Mouse (Mus musculus) megakaryocyte, embryonic 14.5 days (primary cell): Measurements from ENCODE around the gene Pogk. TPM values are rescaled to one million over a fixed set of nuclear protein-coding genes. Genes with fewer than 3 reads are reported as not detected.

Source experiments
- H3K27me3 ChIP-seq: replicated peaks from 2 replicates; pipeline ENCODE3; 2012; ENCODE audit warnings: inconsistent platforms
- H3K36me3 ChIP-seq: replicated peaks from 2 replicates; pipeline ENCODE3; 2012; ENCODE audit warnings: low read length, inconsistent platforms, mixed read lengths
- H3K4me1 ChIP-seq: 2 replicates; pipeline ENCODE4 v1.6.1; 2012; ENCODE audit warnings: inconsistent platforms
- H3K4me3 ChIP-seq: replicated peaks from 2 replicates; pipeline ENCODE3; 2012; ENCODE audit warnings: moderate library complexity, mild to moderate bottlenecking, inconsistent platforms
- H3K9me3 ChIP-seq: 2 replicates; pipeline ENCODE4 v1.6.1; 2012; ENCODE audit warnings: inconsistent platforms
- FLI1 ChIP-seq: IDR thresholded peaks from 2 replicates; pipeline ENCODE4 v1.6.1; 2012; ENCODE audit warnings: low read length, inconsistent platforms, mixed read lengths
- GATA1 ChIP-seq: IDR thresholded peaks from 3 replicates; pipeline ENCODE4 v1.6.1; 2012; ENCODE audit warnings: mixed read lengths, low read length, inconsistent platforms, borderline replicate concordance
- polyA plus RNA-seq: library from polyadenylated mRNA; stranded (reverse); fragments of >175 nt; gene quantifications from 2 replicates; pipeline ENCODE4 v1.2.3, GENCODE M21; 2012; ENCODE audit warnings: low replicate concordance; ENCODE audit not compliant: insufficient read depth

Gene Pogk
- polyA plus RNA-seq, 1 experiment, result 0.20 TPM

- peaks cover 83% of the 10 kb centered on the region for H3K36me3 ChIP-seq
- H3K4me3 ChIP-seq, result no peak overlapping the region
- no peaks in the 10 kb centered on the region for H3K9me3 ChIP-seq
- peaks cover 48% of the 10 kb centered on the region for H3K4me1 ChIP-seq
- TF ChIP-seq GATA1 (no peak), FLI1 (no peak)
- H3K27me3 ChIP-seq, result no peaks in the 10 kb centered on the region
These were observed 8.2 kb downstream of the Pogk start for GRCm38 (mm10) chr1:166401455-166401854.

DNA sequence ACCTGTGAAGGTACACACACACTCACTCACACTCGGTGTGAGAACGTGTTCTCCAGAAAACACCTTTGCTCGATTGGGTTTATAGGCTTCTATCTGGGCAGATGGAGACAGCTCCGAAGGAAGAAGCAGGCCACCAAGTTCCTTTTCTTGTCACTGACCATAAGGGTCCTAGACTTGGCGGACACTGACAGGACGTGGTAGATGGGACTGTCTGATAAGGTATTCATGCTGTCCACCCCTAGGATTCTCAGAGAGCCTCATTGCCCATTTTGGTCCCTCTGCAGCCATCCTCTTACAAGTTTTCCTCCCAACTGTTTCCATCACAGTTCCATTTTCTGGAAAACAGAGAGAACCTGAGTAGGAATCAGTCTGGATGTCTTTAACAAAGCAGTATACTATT, 13.3 kb downstream of the Pogk start:
- Histone ChIP-seq H3K9me3 (no peaks in the 10 kb centered on the region), H3K4me1 (peaks cover 31% of the 10 kb centered on the region), H3K4me3 (no peak overlapping the region), H3K36me3 (peaks cover 96% of the 10 kb centered on the region), H3K27me3 (no peaks in the 10 kb centered on the region)
- no peak for TF ChIP-seq FLI1
- TF ChIP-seq GATA1, result no peak

DNA sequence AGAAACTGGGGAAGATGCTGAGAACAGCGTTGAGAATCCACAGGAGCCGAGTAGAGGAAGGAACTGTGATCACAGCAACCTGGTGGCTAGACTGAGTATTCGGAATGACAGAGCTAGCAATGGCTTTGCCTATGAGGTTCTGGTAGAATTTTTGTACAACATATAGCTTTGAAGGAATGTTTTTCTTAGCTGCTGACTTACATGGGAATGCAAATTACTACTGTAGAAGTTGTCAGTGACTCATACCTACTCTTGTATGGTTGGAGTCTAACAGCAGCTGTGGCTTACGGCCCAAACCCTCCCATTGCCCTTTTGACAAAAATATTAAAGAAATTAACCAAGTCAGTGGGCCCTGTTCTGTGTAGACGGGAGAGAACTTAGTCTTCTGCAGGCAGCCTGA, 14.0 kb downstream of the Pogk start:
- Histone ChIP-seq H3K4me1 (peaks cover 23% of the 10 kb centered on the region), H3K36me3 (peaks cover 98% of the 10 kb centered on the region), H3K4me3 (no peak overlapping the region), H3K9me3 (no peaks in the 10 kb centered on the region), H3K27me3 (no peaks in the 10 kb centered on the region)
- TF ChIP-seq GATA1 (no peak), FLI1 (no peak)

DNA sequence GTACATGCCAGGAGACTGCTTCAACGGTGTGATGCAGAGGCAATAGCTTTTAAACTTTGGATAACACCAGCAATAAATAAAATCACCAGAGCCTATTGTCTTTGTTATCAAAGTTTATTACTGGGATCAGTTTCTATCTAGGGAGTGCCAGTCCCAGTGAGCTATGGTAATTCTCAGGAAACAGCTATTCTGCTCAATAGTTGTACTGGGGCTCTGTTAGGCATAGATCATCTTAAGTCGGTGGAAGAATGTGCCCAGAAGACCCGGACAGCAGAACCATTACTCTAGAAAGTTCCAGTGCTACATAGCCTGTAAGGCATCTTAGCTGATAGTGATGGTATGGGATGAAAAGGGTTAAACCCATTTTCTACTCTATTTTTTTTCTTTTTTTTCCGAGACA, 14.9 kb downstream of the Pogk start:
- Histone ChIP-seq H3K4me1 (peaks cover 15% of the 10 kb centered on the region), H3K9me3 (no peaks in the 10 kb centered on the region), H3K36me3 (peaks cover 98% of the 10 kb centered on the region), H3K4me3 (no peak overlapping the region), H3K27me3 (no peaks in the 10 kb centered on the region)
- TF ChIP-seq FLI1, result no peak

DNA sequence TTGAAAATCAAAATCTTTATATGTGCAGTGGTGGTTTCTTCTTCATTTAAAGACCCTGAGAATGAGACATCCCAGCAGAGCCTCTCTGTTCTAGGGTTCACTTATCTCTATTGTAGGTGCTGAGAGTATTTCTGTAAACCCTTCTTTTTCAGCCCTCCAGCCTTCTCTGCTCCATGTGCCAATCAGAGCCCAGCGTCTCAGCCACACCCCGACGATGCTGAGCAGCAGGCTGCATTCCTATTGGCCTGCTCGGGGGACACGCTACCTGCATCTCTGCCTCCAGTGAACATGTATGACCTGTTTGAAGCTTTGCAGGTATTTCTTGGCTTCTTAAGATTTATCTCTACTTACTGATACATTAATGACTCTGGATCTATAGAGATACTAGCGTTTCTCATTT, 18.0 kb downstream of the Pogk start:
- H3K4me1 ChIP-seq, result peaks cover 13% of the 10 kb centered on the region
- TF ChIP-seq FLI1, result no peak
- TF ChIP-seq GATA1, result no peak
- no peak overlapping the region for H3K4me3 ChIP-seq
- H3K36me3 ChIP-seq, result peaks cover 98% of the 10 kb centered on the region
- H3K9me3 ChIP-seq, result no peaks in the 10 kb centered on the region
- no peaks in the 10 kb centered on the region for H3K27me3 ChIP-seq

DNA sequence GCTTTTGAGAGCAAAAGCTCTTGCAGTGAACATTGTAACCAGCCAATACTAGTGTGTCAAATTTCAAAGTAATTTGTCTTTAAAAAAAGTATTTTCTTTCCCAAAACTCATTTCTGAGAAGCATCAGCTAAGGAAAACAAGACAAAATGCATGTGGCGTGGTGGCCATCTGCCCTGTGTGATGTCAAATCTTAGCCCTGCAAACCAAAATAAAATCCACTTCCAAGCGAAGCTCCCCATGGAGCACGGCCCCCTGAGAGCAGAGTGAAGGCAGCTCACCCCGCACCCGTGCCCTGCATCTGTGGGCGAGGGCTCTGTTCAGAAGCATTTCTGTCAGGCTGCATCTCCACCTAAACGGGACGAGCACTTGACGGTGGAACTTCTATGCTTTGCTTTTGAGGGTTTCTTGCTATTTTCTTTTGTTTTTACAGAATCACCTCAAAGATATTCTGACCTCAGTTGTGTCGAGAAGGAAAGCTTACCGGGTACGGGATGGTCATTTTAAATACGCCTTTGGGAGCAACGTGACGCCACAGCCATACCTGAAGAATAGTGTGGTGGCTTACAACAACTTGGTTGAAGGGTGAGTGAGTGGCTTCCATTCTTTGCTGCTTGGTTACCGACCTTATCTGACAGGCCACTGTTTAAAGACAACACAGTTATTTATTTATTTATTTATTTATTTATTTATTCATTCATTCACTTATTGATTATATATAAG, 20.1 kb downstream of the Pogk start:
- Histone ChIP-seq H3K4me3 (no peak overlapping the region), H3K27me3 (no peaks in the 10 kb centered on the region), H3K9me3 (no peaks in the 10 kb centered on the region), H3K4me1 (peaks cover 6% of the 10 kb centered on the region; the same call in 1 of the 2 replicates), H3K36me3 (peaks cover 99% of the 10 kb centered on the region)
- TF ChIP-seq GATA1 (no peak), FLI1 (no peak)

DNA sequence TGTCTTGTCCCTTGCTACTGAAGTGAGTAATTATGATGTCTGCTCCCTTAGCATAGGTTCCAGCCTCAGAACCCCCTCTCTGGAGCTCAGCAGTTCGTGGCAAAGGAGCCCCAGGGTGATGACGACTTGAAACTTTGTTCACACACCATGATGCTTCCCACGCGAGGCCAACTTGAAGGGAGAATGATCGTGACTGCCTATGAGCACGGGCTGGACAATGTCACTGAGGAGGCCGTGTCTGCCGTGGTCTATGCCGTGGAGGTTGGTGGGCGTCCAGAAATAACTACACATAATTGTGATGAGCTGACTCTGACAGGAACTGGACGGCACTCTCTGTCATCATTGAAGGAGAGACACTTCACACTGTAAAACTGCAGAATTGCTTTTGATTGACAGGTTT, 21.2 kb downstream of the Pogk start:
- no peaks in the 10 kb centered on the region for H3K9me3 ChIP-seq
- H3K27me3 ChIP-seq, result no peaks in the 10 kb centered on the region
- H3K4me3 ChIP-seq, result no peak overlapping the region
- 0 out of 2 replicates have a peak, but pooled peaks cover 3% of the 10 kb centered on the region for H3K4me1 ChIP-seq
- H3K36me3 ChIP-seq, result peaks cover 99% of the 10 kb centered on the region
- no peak for TF ChIP-seq FLI1
- TF ChIP-seq GATA1, result no peak

DNA sequence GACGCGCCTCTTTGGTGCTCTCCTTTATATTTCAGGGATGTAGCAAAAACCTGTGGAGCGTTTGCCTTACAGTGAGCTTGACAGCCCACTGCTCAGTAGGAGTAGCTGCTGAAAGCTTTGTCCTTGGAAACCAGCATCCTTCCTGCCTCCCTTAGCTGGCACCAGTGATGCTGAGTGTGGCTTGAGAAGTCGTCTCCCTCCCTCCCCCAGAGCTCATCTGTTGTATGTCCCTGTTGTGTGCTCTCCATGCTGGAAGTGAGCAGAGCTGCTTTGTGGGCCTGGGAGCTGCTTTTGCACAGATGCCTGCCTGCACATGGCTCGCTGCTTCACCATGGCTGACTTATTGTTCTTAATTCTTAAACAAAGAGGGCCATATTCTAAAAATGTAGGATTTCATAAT, 24.2 kb downstream of the Pogk start:
- H3K9me3 ChIP-seq, result no peaks in the 10 kb centered on the region
- peaks cover 93% of the 10 kb centered on the region for H3K36me3 ChIP-seq
- no peak overlapping the region for H3K4me3 ChIP-seq
- no peaks in the 10 kb centered on the region for H3K27me3 ChIP-seq
- peaks cover 21% of the 10 kb centered on the region for H3K4me1 ChIP-seq
- TF ChIP-seq GATA1 (no peak), FLI1 (no peak)

DNA sequence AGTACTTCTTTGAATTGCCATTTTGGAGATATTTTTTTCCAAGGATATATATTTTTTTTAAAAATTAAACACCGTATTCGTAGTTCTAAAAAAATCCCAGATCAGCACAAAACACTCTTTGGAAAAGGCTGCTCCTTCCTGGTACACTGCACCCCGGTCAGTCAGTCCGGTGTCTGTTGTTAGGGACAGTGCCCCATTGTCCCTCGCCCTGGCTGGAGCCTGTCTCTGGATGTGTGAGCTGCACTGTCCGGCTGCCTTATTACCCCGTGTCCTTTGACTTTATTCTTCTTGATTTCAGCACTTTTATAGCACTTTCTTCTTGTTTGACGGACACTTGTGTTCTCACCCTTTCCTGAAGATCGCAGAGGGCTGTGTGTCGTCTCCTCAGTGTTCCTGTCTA, 25.0 kb downstream of the Pogk start:
- Histone ChIP-seq H3K36me3 (peaks cover 84% of the 10 kb centered on the region), H3K4me1 (peaks cover 23% of the 10 kb centered on the region), H3K9me3 (no peaks in the 10 kb centered on the region), H3K4me3 (no peak overlapping the region), H3K27me3 (no peaks in the 10 kb centered on the region)
- TF ChIP-seq GATA1 (no peak), FLI1 (no peak)

DNA sequence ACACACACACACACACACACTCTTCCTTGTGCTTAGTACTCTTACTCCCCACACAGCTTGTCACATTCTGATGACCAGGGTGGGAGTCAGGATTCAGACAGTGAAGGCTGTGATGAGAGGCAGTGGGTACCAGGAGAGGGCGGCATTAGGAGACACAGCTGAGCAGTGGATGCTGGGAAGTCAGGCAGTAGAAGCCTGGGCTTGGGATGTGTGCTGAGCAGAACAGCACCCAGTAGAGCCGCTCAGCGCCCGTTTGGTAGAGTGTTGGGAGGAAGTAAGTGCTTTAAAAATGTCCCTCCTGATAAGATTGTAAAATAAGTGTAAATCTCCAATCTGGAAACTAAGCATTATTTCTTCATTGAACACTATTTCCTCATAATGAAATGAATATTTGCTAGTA, 27.0 kb downstream of the Pogk start:
- Histone ChIP-seq H3K36me3 (peaks cover 65% of the 10 kb centered on the region), H3K4me3 (no peak overlapping the region), H3K27me3 (no peaks in the 10 kb centered on the region), H3K4me1 (peaks cover 28% of the 10 kb centered on the region), H3K9me3 (no peaks in the 10 kb centered on the region)
- TF ChIP-seq FLI1, result no peak
- no peak for TF ChIP-seq GATA1
